Mouse (Mus musculus): Measurements from ENCODE around the gene Sp7. TPM values are rescaled to one million over a fixed set of nuclear protein-coding genes. Genes with fewer than 3 reads are reported as not detected.

Gene Sp7
- total RNA-seq, 2 experiments from 2014 or later: 0.10 TPM; not detected in 1

Other genes with a start within 250 kb of the Sp7 start
- gene Spryd3, start 230.9 kb downstream of the Sp7 start, total RNA-seq (2021): 10 to 100 TPM; 33.0 to 36.9 TPM
- 10 to 100 TPM; 45.1 to 66.2 TPM for gene Igfbp6, start 222.8 kb downstream of the Sp7 start, total RNA-seq (2021)
- under 1 TPM; 0.26 to 0.56 TPM for gene Soat2, start 216.7 kb downstream of the Sp7 start, total RNA-seq (2021)
- gene Zfp740, start 163.9 kb downstream of the Sp7 start, total RNA-seq (2021): 10 to 100 TPM; 49.8 to 65.0 TPM
- 100 to 1,000 TPM in 1 of 2 experiments, 10 to 100 TPM in 1; 81.7 to 106 TPM for gene Csad, start 162.5 kb downstream of the Sp7 start, total RNA-seq (2021)
- gene Itgb7, start 135.2 kb downstream of the Sp7 start, total RNA-seq (2021): 1 to 10 TPM; 4.1 to 7.4 TPM
- 10 to 100 TPM; 21.7 to 27.2 TPM for gene Rarg, start 109.7 kb downstream of the Sp7 start, total RNA-seq (2021)
- under 1 TPM in 1 of 2 experiments, not detected in 1; 0.13 TPM for gene Gm9918, start 96.6 kb downstream of the Sp7 start, total RNA-seq (2021)
- gene Mfsd5, start 87.7 kb downstream of the Sp7 start, total RNA-seq (2021): 10 to 100 TPM; 32.6 to 35.2 TPM
- 1 to 10 TPM; 1.3 to 1.9 TPM for gene Espl1, start 70.9 kb downstream of the Sp7 start, total RNA-seq (2021)
- 100 to 1,000 TPM; 443 to 458 TPM for gene Pfdn5, start 41.1 kb downstream of the Sp7 start, total RNA-seq (2021)
- 10 to 100 TPM; 48.9 to 54.7 TPM for gene Myg1, start 35.5 kb downstream of the Sp7 start, total RNA-seq (2021)
- 10 to 100 TPM; 12.0 to 14.7 TPM for gene Aaas, start 16.4 kb downstream of the Sp7 start, total RNA-seq (2021)
- 10 to 100 TPM; 61.1 to 62.1 TPM for gene Sp1, start 39.0 kb upstream of the Sp7 start, total RNA-seq (2021)
- gene Amhr2, start 78.2 kb upstream of the Sp7 start, total RNA-seq (2021): 1 to 10 TPM; 1.5 to 2.0 TPM
- gene Prr13, start 91.8 kb upstream of the Sp7 start, total RNA-seq (2021): 100 to 1,000 TPM in 1 of 2 experiments, 10 to 100 TPM in 1; 86.2 to 148 TPM
- gene Pcbp2, start 103.4 kb upstream of the Sp7 start, total RNA-seq (2021): 100 to 1,000 TPM; 628 to 756 TPM
- gene Gm10337, start 136.5 kb upstream of the Sp7 start, total RNA-seq (2021): not detected
- gene Map3k12, start 149.9 kb upstream of the Sp7 start, total RNA-seq (2021): 1 to 10 TPM; 5.8 to 7.6 TPM
- 10 to 100 TPM; 35.5 to 36.1 TPM for gene Tarbp2, start 151.0 kb upstream of the Sp7 start, total RNA-seq (2021)
- gene Npff, start 157.8 kb upstream of the Sp7 start, total RNA-seq (2021): 1 to 10 TPM; 1.8 to 1.9 TPM